Mouse (Mus musculus) kidney, adult 11 months (tissue): ENCODE measurements at regions not wholly inside any gene's neighbourhood (a gene's known extent, or its start where the extent isn't known, plus 50 kb on each side); places are given as distances from the start of the nearest gene placed in this dataset.

Experiments
- DNase-seq: peaks from one replicate; pipeline ENCODE4 v3.0.0; 2022

DNA sequence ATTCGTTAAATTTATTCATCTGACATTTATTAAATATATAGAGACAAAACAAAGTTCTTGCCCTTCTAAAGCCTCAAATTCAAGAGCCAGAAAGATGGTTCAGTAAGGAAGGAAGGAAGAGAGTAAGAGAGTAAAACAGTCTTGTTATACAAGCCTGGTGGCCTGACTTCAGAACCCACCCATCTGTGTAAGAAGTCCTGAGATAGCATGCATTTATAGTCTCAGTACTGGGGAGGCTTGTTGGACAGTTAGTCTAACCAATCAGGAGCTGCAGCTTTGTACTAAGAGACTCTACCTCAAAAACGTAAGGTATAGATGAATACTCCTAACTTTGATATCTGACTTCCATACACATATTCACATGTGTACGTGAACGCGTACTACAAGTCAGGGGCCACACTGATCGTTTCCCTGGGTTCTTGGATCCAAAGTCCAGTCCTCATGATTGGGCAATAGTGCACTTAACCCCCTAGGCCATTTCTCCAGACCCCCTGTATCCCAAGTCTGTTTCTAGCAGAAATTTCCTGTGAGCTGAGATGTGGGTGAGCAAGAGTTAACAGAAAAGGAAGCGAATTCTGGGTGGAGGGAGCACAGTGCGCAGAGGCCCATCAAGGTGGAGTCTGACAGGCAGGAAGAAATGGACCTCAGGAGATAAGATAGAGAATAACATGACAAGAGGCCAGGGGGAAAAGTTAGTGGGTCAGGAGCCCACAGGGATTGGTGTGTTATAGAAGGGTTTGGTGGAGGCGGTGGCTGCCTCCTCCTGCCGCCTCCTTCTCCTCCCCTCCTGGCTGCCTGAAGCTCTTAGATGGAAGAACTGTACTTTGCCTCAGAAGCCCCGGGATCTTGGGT is 187.0 kb downstream of the Kit start:
- DNase-seq, result no peak

GRCm38 (mm10) chr5:75756168-75756567 is 181.5 kb downstream of the Kit start:
- no peak for DNase-seq

DNA sequence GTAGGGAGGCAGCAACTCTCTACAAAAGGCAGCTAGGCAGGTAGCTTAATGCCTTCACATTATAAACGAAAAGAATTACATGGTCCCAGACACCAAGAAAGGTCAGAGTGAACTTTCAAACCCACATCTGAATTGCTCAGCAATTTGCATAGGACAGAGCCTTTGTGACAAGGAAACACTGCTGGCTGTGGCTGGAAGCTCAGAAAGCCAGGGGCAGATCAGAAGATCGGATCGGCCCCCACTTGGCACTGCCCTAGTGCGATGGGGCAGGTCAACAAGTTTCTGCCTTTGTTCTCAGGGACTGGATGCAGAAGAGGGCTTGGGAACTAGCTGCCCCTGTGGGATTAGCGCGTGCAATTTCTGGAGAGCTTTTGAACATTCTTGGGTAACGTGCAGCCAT is 179.6 kb downstream of the Kit start:
- DNase-seq, result no peak

- DNase-seq, result no peak
Measured at GRCm38 (mm10) chr5:75745311-75745710, 170.6 kb downstream of the Kit start.

- no peak for DNase-seq
Measured at GRCm38 (mm10) chr5:75744475-75745045, 169.8 kb downstream of the Kit start.

GRCm38 (mm10) chr5:75739336-75739735 is 164.6 kb downstream of the Kit start:
- DNase-seq, result no peak

DNA sequence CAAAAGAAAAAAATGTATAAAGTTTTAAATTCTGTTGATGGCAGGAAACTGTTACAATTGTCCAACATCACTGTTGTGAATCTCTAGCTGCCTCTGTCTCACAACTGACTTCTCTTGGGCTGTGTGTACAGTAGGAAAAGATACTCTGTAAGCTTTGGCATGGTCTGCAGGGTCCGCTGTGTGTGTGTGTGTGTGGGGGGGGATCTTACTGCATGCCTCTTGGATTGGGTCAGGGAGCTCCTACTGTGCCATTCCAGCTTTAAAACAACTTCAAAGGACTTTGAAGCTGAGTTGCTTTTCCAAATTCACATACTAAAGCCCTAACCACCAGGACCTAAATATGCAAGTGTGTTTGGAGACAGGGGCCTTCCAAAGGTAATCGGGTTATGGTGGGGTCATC is 163.7 kb downstream of the Kit start:
- DNase-seq, result no peak

GRCm38 (mm10) chr5:75737752-75738151 is 163.0 kb downstream of the Kit start:
- DNase-seq, result no peak

- DNase-seq, result no peak
Measured at GRCm38 (mm10) chr5:75736318-75736717, 161.6 kb downstream of the Kit start.

- DNase-seq, result no peak
Measured at GRCm38 (mm10) chr5:75734508-75734907, 159.8 kb downstream of the Kit start.

GRCm38 (mm10) chr5:75734043-75734442 is 159.3 kb downstream of the Kit start:
- DNase-seq, result no peak

GRCm38 (mm10) chr5:75731236-75731635 is 156.5 kb downstream of the Kit start:
- no peak for DNase-seq

- DNase-seq, result no peak
Measured at GRCm38 (mm10) chr5:75730698-75731097, 156.0 kb downstream of the Kit start.

DNA sequence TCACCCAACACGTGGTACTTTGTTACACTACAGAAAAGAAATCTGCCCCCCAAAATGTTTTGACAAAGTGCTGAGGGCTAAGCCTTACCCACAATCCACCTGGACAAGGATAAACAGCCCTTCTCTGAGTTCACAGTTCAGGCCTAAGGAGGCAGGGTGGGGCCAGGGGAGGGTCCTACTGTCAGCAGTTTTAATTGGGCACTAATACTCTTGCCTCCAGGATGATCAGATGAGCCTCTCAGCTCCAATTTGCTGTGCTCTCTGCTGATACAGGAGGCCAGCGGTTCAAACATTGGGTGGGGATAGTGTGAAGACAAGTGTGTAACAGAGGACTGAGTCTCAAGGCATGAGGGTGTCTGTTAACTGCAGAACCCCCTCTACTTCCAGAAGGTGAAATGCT is 146.6 kb downstream of the Kit start:
- DNase-seq, result no peak

DNA sequence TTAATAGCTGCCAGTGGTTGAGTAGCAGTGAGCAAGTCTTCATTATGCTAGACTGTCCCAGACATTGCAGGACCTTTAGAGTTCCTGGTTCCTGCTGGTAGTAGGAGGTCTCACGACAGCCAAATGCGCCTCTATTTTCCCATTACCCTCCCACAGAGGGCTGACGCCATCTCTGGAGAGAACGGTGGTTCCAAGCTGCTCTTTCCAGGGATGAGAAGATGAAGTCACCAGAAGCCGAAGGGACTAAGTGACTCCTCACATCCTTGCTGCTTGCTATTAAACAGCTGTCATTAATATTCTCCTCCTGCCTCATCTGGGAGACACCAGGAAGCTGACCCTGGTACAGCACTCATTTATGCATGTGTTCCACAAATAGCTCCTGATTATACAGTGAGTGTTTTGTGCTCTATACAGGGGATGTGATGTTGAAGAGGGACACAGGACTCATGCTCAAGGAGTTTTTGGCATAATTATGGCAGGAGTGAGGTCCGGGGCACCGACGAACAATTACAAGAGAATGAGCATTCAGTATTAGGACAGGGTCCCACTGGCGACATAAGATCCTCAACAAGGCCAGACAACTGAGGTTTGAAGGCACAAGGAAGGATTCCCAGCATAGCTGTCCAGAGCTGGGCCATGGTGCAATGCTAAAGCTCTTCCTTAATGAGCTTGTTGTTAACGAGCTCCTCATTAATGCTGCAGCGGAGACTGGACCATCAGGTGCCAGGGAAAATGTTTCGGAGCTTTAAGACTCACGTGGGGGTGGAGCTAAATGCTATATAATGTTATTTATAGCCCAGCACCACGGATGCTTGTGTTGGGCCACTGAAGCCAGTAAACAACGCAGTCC is 145.6 kb downstream of the Kit start:
- no peak for DNase-seq

DNA sequence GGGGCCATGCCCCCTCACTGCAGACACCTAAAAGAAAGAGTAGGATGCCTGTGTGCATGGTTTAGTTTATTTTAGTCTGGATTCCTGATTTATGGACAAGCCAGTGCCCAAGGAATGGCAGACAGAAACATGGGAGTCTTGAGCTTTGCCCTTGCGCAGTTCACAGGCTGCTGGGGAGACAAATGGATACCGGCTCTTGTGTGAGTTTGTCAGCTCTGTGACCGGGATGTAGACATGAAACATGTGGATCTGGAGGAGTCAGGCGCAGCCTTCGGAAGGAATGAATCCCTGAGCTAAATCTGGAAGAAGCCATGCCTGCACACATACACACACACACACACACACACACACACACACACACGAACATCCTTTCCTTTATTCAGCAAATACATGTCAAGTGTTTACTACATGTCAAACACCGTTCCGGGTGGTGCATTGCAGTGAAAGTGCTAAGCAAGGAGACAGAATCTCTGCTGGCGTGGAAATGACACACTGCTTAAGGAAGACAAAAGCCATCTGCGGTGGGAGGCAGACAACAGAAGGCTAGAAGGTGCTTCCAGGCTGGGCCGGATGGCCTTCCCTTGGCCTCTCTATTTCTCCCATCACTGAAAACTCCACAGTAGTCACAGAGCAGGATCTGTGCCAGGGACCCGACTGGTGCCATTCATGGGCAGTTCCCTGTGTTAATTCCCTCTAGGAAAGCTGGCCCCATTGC is 144.0 kb downstream of the Kit start:
- no peak for DNase-seq
